Mouse (Mus musculus) granulocyte monocyte progenitor cell, adult 5-6 weeks (primary cell): ENCODE data around the gene Gpr33. TPM values are rescaled to one million over a fixed set of nuclear protein-coding genes. Genes with fewer than 3 reads are reported as not detected.

Source experiments
- ATAC-seq: replicated peaks from 2 replicates; pipeline ENCODE4 v1.8.0; 2016; ENCODE audit warnings: mild to moderate bottlenecking, moderate TSS enrichment, inconsistent platforms; ENCODE audit not compliant: poor library complexity, severe bottlenecking
- total RNA-seq, 2 experiments: library from RNA; stranded (forward) in 1 of 2; stranded (reverse) in 1 of 2; fragments of 200-712, 200-1000 nt in 1 of 2; fragments of >200 nt in 1 of 2; fragmentation: Nextera tagmentation in 1 of 2; gene quantifications; 2 replicates each; pipeline ENCODE4 v1.2.3; 2014 to 2017

Gpr33 gene
- not detected in 2 replicates for total RNA-seq (2014; fragmentation: Nextera tagmentation)
- not detected in 2 replicates for total RNA-seq (2017)

GRCm38 (mm10) chr12:52027963-52028362 lies at the start of gene Gpr33:
TSS of gene Gpr33 (minus strand) at chr12:52028063.
- ATAC-seq = no peak

- ATAC-seq = peak; percentile 97
Observed at GRCm38 (mm10) chr12:52049324-52049723, 21.5 kb upstream of the Gpr33 start.

- 0 out of 2 replicates have a peak, but pooled peaks have one; percentile 20 for ATAC-seq
Observed at GRCm38 (mm10) chr12:52046371-52046770, 18.5 kb upstream of the Gpr33 start.

GRCm38 (mm10) chr12:52042818-52043336 lies 15.0 kb upstream of the Gpr33 start:
- ATAC-seq = no peak

GRCm38 (mm10) chr12:52038352-52038751 lies 10.5 kb upstream of the Gpr33 start:
- no peak; the same call in 1 of the 2 replicates for ATAC-seq

- ATAC-seq = no peak
Observed at GRCm38 (mm10) chr12:52034956-52035355, 7.1 kb upstream of the Gpr33 start.

GRCm38 (mm10) chr12:52032276-52032675 lies 4.4 kb upstream of the Gpr33 start:
- ATAC-seq = no peak

- no peak for ATAC-seq
Observed at GRCm38 (mm10) chr12:52014494-52015029, 13.3 kb downstream of the Gpr33 start.

- no peak for ATAC-seq
Observed at GRCm38 (mm10) chr12:52014044-52014443, 13.8 kb downstream of the Gpr33 start.

GRCm38 (mm10) chr12:52013274-52013673 lies 14.6 kb downstream of the Gpr33 start:
- ATAC-seq = no peak

- no peak for ATAC-seq
Observed at GRCm38 (mm10) chr12:52012159-52012558, 15.7 kb downstream of the Gpr33 start.

- ATAC-seq = no peak
Observed at GRCm38 (mm10) chr12:52010630-52010961, 17.3 kb downstream of the Gpr33 start.

- no peak for ATAC-seq
Observed at GRCm38 (mm10) chr12:52009928-52010629, 17.8 kb downstream of the Gpr33 start.

- ATAC-seq = peak; percentile 10
Observed at GRCm38 (mm10) chr12:52006633-52006994, 21.2 kb downstream of the Gpr33 start.

- peak; percentile 95 for ATAC-seq
Observed at GRCm38 (mm10) chr12:52005877-52006632, 21.8 kb downstream of the Gpr33 start, which contains the start of gene Dtd2. TSS of gene Dtd2 (minus strand) at chr12:52006501.

- ATAC-seq = no peak
Observed at GRCm38 (mm10) chr12:52002746-52003145, 25.1 kb downstream of the Gpr33 start.

- peak; percentile 67 for ATAC-seq
Observed at GRCm38 (mm10) chr12:52001544-52001943, 26.3 kb downstream of the Gpr33 start.

- no peak; the same call in 1 of the 2 replicates for ATAC-seq
Observed at GRCm38 (mm10) chr12:51998366-51998932, 29.4 kb downstream of the Gpr33 start.

- no peak for ATAC-seq
Observed at GRCm38 (mm10) chr12:51995738-51996536, 31.9 kb downstream of the Gpr33 start.

GRCm38 (mm10) chr12:51990629-51991028 lies 37.2 kb downstream of the Gpr33 start:
- ATAC-seq = no peak
